Mouse (Mus musculus): ENCODE data around the gene Prkar2b. TPM values are rescaled to one million over a fixed set of nuclear protein-coding genes. Genes with fewer than 3 reads are reported as not detected.

Prkar2b gene
- polyA plus RNA-seq, 1 experiment from 2014 or later: 70.4 TPM

DNA sequence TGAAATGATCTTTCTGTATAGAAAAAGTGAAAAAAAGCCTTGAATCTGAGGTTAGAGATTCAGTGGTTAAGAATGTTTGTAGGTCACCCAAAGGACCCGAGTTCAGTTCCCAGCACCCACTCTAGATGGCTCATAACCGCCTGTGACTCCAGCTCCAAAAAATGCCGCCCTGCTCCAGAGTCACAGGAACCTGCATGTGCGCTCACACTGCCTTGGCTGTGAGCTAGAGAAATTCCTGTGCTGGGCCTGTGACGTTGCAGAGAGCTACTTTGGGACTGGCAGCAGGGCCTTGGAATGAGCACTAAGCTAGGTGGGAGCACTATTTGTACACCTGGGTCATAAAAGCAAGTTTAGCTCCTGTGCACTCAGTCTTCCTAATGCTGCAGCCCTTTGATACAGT lies 144.4 kb downstream of the Prkar2b start:
- Histone ChIP-seq H3K4me2 (no peak overlapping the region), H3K4me3 (replicated peaks) (no peak overlapping the region), H3K9ac (no peak overlapping the region), H3K36me3 (replicated peaks) (0 out of 2 replicates have a peak, but pooled peaks cover 2% of the 10 kb centered on the region), H3K4me1 (replicated peaks) (peaks cover 9% of the 10 kb centered on the region; the same call in 1 of the 2 replicates), H3K27me3 (no peaks in the 10 kb centered on the region), H3K27ac (replicated peaks) (no peak overlapping the region), H3K9me3 (replicated peaks) (no peaks in the 10 kb centered on the region)
- no peak for ATAC-seq (ENCODE audit: insufficient read depth)
- WGBS (ENCODE audit: insufficient replicate concordance): 79% methylated on average over 5 of the region's 5 CpGs

DNA sequence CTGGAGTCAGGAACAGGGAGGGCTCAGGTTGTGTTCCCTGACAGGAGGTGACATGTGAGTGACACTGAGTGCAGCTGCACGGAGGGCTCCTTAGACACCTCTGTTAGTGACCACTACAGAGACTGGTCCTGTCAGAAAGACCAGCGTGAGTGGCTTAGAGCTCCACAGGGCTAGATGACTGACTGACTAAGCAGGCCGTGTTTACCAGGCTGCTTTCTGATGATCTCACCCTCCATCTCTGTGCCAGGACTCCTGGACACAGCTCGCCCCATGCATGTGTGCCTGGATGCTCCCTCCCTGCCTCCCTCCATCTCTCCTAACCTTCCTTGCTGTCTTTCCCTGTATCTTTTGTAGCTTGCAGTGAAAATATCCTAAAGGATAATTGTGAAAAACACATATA lies 147.5 kb downstream of the Prkar2b start:
- H3K27ac ChIP-seq (replicated peaks): no peak overlapping the region
- ATAC-seq (ENCODE audit: insufficient read depth): no peak
- H3K9me3 ChIP-seq (replicated peaks): no peaks in the 10 kb centered on the region
- no peaks in the 10 kb centered on the region for H3K27me3 ChIP-seq
- 68% methylated on average over 4 of the region's 4 CpGs for WGBS (ENCODE audit: insufficient replicate concordance)
- no peak overlapping the region for H3K4me3 ChIP-seq (replicated peaks)
- no peaks in the 10 kb centered on the region for H3K36me3 ChIP-seq (replicated peaks)
- no peak overlapping the region for H3K4me2 ChIP-seq
- no peaks in the 10 kb centered on the region; the same call in 1 of the 2 replicates for H3K4me1 ChIP-seq (replicated peaks)
- H3K9ac ChIP-seq: no peak overlapping the region

DNA sequence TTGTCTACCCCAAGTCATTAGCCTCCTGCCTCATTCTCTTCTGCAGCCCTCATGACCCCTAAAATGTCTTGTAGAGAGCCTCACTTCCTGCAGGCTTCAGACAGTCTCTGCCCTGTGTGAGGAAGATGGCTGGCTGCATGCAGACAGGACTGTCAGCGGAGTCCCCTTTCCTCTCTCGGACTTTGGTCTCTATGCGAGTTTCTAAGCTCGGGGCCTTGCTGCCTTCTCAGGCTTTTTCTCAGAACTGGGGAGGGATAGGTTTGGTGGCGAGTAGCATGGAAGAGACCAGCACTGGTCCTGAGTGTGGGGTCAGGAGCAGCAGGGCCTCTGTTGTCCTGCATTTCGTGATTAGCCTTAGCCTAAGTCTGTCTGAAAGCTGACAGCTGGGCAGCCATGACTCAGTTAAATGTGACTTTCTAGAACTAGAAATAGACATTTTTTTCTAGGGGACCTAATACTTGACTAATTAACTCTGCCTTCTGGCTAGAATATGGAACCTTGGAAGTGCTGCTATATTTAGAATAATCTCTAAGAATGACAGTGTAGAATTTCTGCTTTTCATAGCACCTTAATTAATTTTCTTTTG lies 148.0 kb downstream of the Prkar2b start:
- H3K36me3 ChIP-seq (replicated peaks): no peaks in the 10 kb centered on the region
- H3K4me1 ChIP-seq (replicated peaks): no peaks in the 10 kb centered on the region; the same call in 1 of the 2 replicates
- no peak for ATAC-seq (ENCODE audit: insufficient read depth)
- H3K27ac ChIP-seq (replicated peaks): no peak overlapping the region
- no peak overlapping the region for H3K4me3 ChIP-seq (replicated peaks)
- 62% methylated on average over 6 of the region's 6 CpGs for WGBS (ENCODE audit: insufficient replicate concordance)
- no peak overlapping the region for H3K4me2 ChIP-seq
- no peak overlapping the region for H3K9ac ChIP-seq
- H3K27me3 ChIP-seq: no peaks in the 10 kb centered on the region
- no peaks in the 10 kb centered on the region for H3K9me3 ChIP-seq (replicated peaks)

Other genes with a start within 250 kb of the Prkar2b start
- gene Hbp1, start 110.8 kb downstream of the Prkar2b start, polyA plus RNA-seq (2015; fragmentation: Nextera tagmentation; extraction: Ambion mirVana): 44.7 and 46.7 TPM in 2 replicates
- 3.3 and 3.4 TPM in 2 replicates for gene Pik3cg, start 147.4 kb upstream of the Prkar2b start, polyA plus RNA-seq (2015; fragmentation: Nextera tagmentation; extraction: Ambion mirVana)